Mouse (Mus musculus): ENCODE results near the gene Ttll10. TPM values are rescaled to one million over a fixed set of nuclear protein-coding genes. Genes with fewer than 3 reads are reported as not detected.

Ttll10 gene
- polyA plus RNA-seq (2012; rRNA removed), result 20.7 and 27.5 TPM in 2 replicates

DNA sequence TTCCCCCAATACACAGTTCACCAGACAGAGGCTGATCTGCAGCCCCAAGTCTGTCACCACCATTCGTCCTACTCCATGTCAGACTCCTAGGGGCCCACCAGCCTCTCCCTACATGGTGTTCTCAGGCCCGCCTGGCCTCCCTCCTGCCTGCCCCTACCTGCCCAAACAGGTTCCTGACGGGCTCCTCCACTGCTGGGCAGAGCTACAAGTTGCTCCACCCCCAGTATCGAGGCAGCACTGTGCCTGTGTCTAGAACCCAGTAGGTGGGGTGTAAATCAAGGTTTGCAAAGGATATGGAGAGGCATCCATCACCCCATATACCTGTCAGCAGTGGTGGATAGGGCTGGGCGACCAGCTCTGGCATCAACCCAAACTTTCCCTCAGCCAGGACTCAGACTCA, at the start of gene Ttll10:
TSS of gene Ttll10 (minus strand) at position 154 of the 400 bp plus-strand sequence.
- DNase-seq, result peak; percentile 76
- Histone ChIP-seq H3K4me1 (ENCODE audit: control insufficient read depth, insufficient read depth, low read length) (peaks cover 31% of the 10 kb centered on the region), H3K27ac (ENCODE audit: insufficient read depth, low read depth, low read length) (peak within 1 kb of the TSS; percentile 97), H3K27me3 (replicated peaks; ENCODE audit: control insufficient read depth, insufficient read depth, low read length) (no peaks in the 10 kb centered on the region), H3K4me3 (ENCODE audit: insufficient read depth, low read depth, low read length) (peak within 1 kb of the TSS; percentile 53), H3K36me3 (ENCODE audit: control insufficient read depth, insufficient read depth, low read length) (no peaks in the 10 kb centered on the region)
- TF ChIP-seq CTCF (conservative IDR thresholded peaks at IDR 0.05; ENCODE audit: insufficient read depth, insufficient read length, low read depth, low read length) (no peak), POLR2A (IDR thresholded peaks at IDR 0.05; ENCODE audit: low read depth, low read length) (no peak)
- WGBS, result 19% methylated on average over 5 of the region's 5 CpGs

DNA sequence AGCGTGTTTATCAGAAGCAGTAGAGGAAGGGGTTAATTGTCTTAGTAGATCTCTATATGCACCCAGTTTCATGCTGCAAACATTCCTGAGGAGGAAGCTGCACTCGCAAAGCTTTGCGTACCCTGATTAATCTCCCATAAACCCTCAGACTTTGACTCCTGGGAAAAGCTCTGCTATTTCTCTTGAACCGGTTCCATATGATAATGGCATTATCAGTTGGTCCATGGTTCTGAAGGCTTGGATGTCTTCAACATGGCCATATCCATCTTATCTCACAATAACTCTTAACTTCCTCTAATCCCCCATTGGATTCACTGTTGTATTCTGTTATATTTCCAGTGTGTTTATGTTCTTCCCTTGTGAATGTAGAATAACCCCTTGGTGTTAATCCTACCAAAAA, 44.1 kb upstream of the Ttll10 start:
- no peaks in the 10 kb centered on the region for H3K36me3 ChIP-seq (ENCODE audit: control insufficient read depth, insufficient read depth, low read length)
- no peak for TF ChIP-seq CTCF (conservative IDR thresholded peaks at IDR 0.05; ENCODE audit: insufficient read depth, insufficient read length, low read depth, low read length)
- TF ChIP-seq POLR2A (IDR thresholded peaks at IDR 0.05; ENCODE audit: low read depth, low read length), result no peak
- 79% methylated on average over 4 of the region's 4 CpGs for WGBS
- no peak overlapping the region for H3K4me3 ChIP-seq (ENCODE audit: insufficient read depth, low read depth, low read length)
- 0 out of 2 replicates have a peak, but pooled peaks cover 6% of the 10 kb centered on the region for H3K4me1 ChIP-seq (ENCODE audit: control insufficient read depth, insufficient read depth, low read length)
- no peaks in the 10 kb centered on the region for H3K27me3 ChIP-seq (replicated peaks; ENCODE audit: control insufficient read depth, insufficient read depth, low read length)
- H3K27ac ChIP-seq (ENCODE audit: insufficient read depth, low read depth, low read length), result no peak overlapping the region
- DNase-seq, result no peak

DNA sequence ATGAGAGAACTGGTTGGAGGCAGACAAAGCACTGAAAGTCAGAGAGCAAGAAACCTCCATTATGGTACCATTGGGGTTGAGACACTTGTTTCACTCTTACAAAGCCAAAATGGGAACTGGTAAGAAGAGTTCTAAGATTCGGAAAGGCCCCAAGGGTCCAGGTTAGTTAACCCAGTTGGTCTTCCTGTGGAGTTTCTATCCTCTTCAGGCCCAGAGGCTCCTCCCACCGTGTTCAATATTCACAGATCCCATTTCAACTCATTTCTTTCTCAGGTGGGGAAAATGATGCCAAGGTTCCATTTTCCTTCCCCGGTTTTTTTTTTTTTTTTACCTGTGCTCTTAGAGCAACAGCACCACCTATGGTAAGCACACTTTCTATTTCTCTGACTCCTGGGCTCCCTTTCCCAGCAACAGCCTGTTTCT, 42.3 kb upstream of the Ttll10 start:
- peaks cover 6% of the 10 kb centered on the region; the same call in 1 of the 2 replicates for H3K4me1 ChIP-seq (ENCODE audit: control insufficient read depth, insufficient read depth, low read length)
- TF ChIP-seq CTCF (conservative IDR thresholded peaks at IDR 0.05; ENCODE audit: insufficient read depth, insufficient read length, low read depth, low read length) (peak; percentile 33; the same call in 1 of the 2 replicates), POLR2A (IDR thresholded peaks at IDR 0.05; ENCODE audit: low read depth, low read length) (no peak)
- H3K27ac ChIP-seq (ENCODE audit: insufficient read depth, low read depth, low read length), result no peak overlapping the region
- WGBS, result 35% methylated on average over 3 of the region's 3 CpGs
- DNase-seq, result peak; percentile 50
- H3K4me3 ChIP-seq (ENCODE audit: insufficient read depth, low read depth, low read length), result no peak overlapping the region
- H3K27me3 ChIP-seq (replicated peaks; ENCODE audit: control insufficient read depth, insufficient read depth, low read length), result no peaks in the 10 kb centered on the region
- no peaks in the 10 kb centered on the region for H3K36me3 ChIP-seq (ENCODE audit: control insufficient read depth, insufficient read depth, low read length)

DNA sequence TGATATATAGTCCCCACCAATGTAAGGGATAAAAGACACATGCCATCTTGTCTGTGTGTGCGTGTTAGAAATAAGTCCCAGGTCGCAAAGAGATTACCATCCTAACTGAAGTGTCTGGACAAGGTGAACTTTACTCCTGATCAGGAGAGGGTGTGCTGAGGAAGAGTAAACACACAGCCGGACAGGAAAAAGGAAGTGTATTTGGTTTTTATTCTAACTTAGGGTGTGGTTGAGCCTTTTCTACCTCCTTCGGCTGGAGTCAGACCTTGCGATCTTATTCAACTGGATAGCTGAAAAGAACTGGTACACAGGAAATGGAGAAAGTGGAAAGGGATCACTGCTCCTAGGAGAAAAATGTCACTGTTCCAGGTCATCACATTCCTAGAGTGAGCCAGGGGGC, 41.3 kb upstream of the Ttll10 start:
- 70% methylated on average over 5 of the region's 5 CpGs for WGBS
- Histone ChIP-seq H3K4me3 (ENCODE audit: insufficient read depth, low read depth, low read length) (no peak overlapping the region), H3K27ac (ENCODE audit: insufficient read depth, low read depth, low read length) (no peak overlapping the region), H3K27me3 (replicated peaks; ENCODE audit: control insufficient read depth, insufficient read depth, low read length) (no peaks in the 10 kb centered on the region), H3K4me1 (ENCODE audit: control insufficient read depth, insufficient read depth, low read length) (peaks cover 6% of the 10 kb centered on the region; the same call in 1 of the 2 replicates), H3K36me3 (ENCODE audit: control insufficient read depth, insufficient read depth, low read length) (no peaks in the 10 kb centered on the region)
- DNase-seq, result no peak
- TF ChIP-seq CTCF (conservative IDR thresholded peaks at IDR 0.05; ENCODE audit: insufficient read depth, insufficient read length, low read depth, low read length) (no peak), POLR2A (IDR thresholded peaks at IDR 0.05; ENCODE audit: low read depth, low read length) (no peak)

DNA sequence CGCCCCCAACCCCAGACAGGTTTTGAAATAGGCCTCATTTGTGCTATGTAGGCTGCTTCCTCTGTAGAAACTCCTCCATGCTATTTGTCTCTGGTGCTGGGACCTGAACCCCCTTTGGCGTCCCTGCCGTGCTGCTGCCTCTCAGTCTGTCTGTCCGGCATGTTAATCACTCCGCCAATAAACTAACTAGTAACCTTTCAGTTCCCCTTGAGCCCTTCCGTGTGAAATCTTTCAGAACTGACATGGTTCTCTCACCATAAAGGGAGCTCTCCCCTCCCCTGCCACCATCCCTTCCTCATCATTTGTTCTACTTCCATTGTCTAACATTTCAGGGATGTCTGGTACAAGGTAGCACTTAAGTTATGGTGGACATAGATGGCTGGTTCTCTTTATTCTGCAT, 40.2 kb upstream of the Ttll10 start:
- peaks cover 6% of the 10 kb centered on the region; the same call in 1 of the 2 replicates for H3K4me1 ChIP-seq (ENCODE audit: control insufficient read depth, insufficient read depth, low read length)
- TF ChIP-seq CTCF (conservative IDR thresholded peaks at IDR 0.05; ENCODE audit: insufficient read depth, insufficient read length, low read depth, low read length) (no peak), POLR2A (IDR thresholded peaks at IDR 0.05; ENCODE audit: low read depth, low read length) (no peak)
- no peak overlapping the region for H3K27ac ChIP-seq (ENCODE audit: insufficient read depth, low read depth, low read length)
- no peak for DNase-seq
- H3K4me3 ChIP-seq (ENCODE audit: insufficient read depth, low read depth, low read length), result no peak overlapping the region
- WGBS, result 73% methylated on average over 6 of the region's 6 CpGs
- H3K27me3 ChIP-seq (replicated peaks; ENCODE audit: control insufficient read depth, insufficient read depth, low read length), result no peaks in the 10 kb centered on the region
- no peaks in the 10 kb centered on the region for H3K36me3 ChIP-seq (ENCODE audit: control insufficient read depth, insufficient read depth, low read length)

DNA sequence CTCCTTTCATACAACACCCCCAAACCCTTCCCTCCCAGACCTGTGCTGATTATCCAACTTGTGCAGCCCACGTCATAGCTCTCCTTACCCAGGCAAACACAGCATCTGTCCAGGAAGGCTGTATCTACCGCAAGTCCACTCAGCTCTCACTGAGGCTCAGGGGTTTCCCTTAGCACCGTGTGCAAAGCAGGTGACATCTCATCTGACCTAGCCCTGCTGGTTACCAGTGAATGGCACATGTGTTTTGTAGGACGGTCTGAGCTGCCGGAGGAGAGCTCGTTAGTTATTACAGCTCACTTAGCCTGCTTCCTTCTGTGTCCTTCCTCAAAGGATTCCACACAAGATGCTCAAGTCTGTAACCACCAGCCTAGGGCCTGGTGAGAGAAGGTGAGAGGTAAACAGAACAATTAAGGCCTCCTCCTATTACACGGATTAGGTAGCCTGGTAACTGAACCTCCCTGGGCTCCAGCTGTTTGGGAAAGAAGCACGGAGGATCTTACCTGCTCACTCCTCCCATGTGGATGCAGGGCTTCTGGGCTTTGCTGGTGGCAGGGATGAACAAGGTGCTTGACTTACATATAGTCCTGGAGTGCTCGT, 38.7 kb upstream of the Ttll10 start:
- WGBS, result 70% methylated on average over 9 of the region's 9 CpGs
- no peaks in the 10 kb centered on the region for H3K36me3 ChIP-seq (ENCODE audit: control insufficient read depth, insufficient read depth, low read length)
- H3K4me1 ChIP-seq (ENCODE audit: control insufficient read depth, insufficient read depth, low read length), result peaks cover 9% of the 10 kb centered on the region; the same call in 1 of the 2 replicates
- no peak overlapping the region for H3K4me3 ChIP-seq (ENCODE audit: insufficient read depth, low read depth, low read length)
- TF ChIP-seq POLR2A (IDR thresholded peaks at IDR 0.05; ENCODE audit: low read depth, low read length) (no peak), CTCF (conservative IDR thresholded peaks at IDR 0.05; ENCODE audit: insufficient read depth, insufficient read length, low read depth, low read length) (no peak)
- no peaks in the 10 kb centered on the region for H3K27me3 ChIP-seq (replicated peaks; ENCODE audit: control insufficient read depth, insufficient read depth, low read length)
- no peak overlapping the region for H3K27ac ChIP-seq (ENCODE audit: insufficient read depth, low read depth, low read length)
- DNase-seq, result no peak

DNA sequence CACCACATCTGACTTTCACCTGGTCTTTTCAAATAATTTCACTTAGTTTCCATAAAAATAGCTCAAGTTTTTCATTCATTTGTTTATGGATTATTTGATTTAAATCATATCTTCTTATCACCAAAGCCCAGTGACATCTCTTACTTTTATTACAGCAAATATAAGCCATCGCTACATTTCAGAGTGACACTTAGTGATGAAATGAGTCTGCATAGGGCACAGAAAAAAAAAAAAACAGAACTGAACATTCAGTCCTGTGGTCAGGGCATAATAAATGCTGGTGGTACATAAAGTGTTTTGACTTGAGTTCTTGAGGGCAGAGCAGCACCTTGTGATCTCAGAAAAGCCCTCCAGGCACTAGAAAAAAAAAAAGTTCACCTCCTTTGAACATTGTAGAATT, 37.0 kb upstream of the Ttll10 start:
- no peaks in the 10 kb centered on the region for H3K36me3 ChIP-seq (ENCODE audit: control insufficient read depth, insufficient read depth, low read length)
- H3K27me3 ChIP-seq (replicated peaks; ENCODE audit: control insufficient read depth, insufficient read depth, low read length), result no peaks in the 10 kb centered on the region
- WGBS, result 88% methylated on average over 1 of the region's 1 CpGs
- TF ChIP-seq POLR2A (IDR thresholded peaks at IDR 0.05; ENCODE audit: low read depth, low read length), result no peak
- TF ChIP-seq CTCF (conservative IDR thresholded peaks at IDR 0.05; ENCODE audit: insufficient read depth, insufficient read length, low read depth, low read length), result no peak
- no peak overlapping the region for H3K27ac ChIP-seq (ENCODE audit: insufficient read depth, low read depth, low read length)
- DNase-seq, result no peak
- H3K4me3 ChIP-seq (ENCODE audit: insufficient read depth, low read depth, low read length), result no peak overlapping the region
- H3K4me1 ChIP-seq (ENCODE audit: control insufficient read depth, insufficient read depth, low read length), result peaks cover 17% of the 10 kb centered on the region; the same call in 1 of the 2 replicates
